Mouse (Mus musculus): Measurements from ENCODE around the gene Psd4. TPM values are rescaled to one million over a fixed set of nuclear protein-coding genes. Genes with fewer than 3 reads are reported as not detected.

The Psd4 gene
- total and polyA plus RNA-seq, 3 experiments: 54.8 to 66.8 (median 55.0) TPM

- TF ChIP-seq MYC (IDR thresholded peaks at IDR 0.05; ENCODE audit: low read depth, low read length) (no peak; the same call in 1 of the 2 replicates), MXI1 (IDR thresholded peaks at IDR 0.05; ENCODE audit: low read depth, low read length) (peak; percentile 74), GABPA (IDR thresholded peaks at IDR 0.05; ENCODE audit: insufficient replicate concordance, low read depth, low read length) (no peak), NRF1 (IDR thresholded peaks at IDR 0.05; ENCODE audit: low read depth, low read length) (0 out of 2 replicates have a peak, but pooled peaks have one; percentile 16), CHD2 (IDR thresholded peaks at IDR 0.05; ENCODE audit: low read length) (peak; percentile 48; the same call in 1 of the 2 replicates), JUND (conservative IDR thresholded peaks at IDR 0.05; ENCODE audit: low read depth, low read length) (0 out of 2 replicates have a peak, but pooled peaks have one; percentile 13), MAFK (IDR thresholded peaks at IDR 0.05; ENCODE audit: insufficient replicate concordance, low read length) (0 out of 2 replicates have a peak, but pooled peaks have one; percentile 20), RCOR1 (conservative IDR thresholded peaks at IDR 0.05; ENCODE audit: low read depth, low read length) (no peak), MAX (IDR thresholded peaks at IDR 0.05; ENCODE audit: low read length) (no peak; the same call in 1 of the 2 replicates), ZC3H11A (IDR thresholded peaks at IDR 0.05; ENCODE audit: low read depth, low read length) (no peak), ETS1 (conservative IDR thresholded peaks at IDR 0.05; ENCODE audit: low read depth, low read length) (peak; percentile 91), POLR2A (IDR thresholded peaks at IDR 0.05; ENCODE audit: low read depth, low read length) (peak; percentile 42; the same call in 1 of the 2 replicates), SMC3 (IDR thresholded peaks at IDR 0.05; ENCODE audit: low read depth, low read length) (no peak), MEF2A (IDR thresholded peaks at IDR 0.05; ENCODE audit: borderline replicate concordance, low read depth, low read length) (peak; percentile 59), PAX5 (IDR thresholded peaks at IDR 0.05; ENCODE audit: low read length) (no peak), TBP (conservative IDR thresholded peaks at IDR 0.05; ENCODE audit: low read depth, low read length) (peak; percentile 81; the same call in 1 of the 2 replicates), IRF4 (IDR thresholded peaks at IDR 0.05; ENCODE audit: low read depth, low read length) (peak; percentile 75), MAZ (IDR thresholded peaks at IDR 0.05; ENCODE audit: low read depth, low read length) (0 out of 2 replicates have a peak, but pooled peaks have one; percentile 18), NELFE (IDR thresholded peaks at IDR 0.05; ENCODE audit: low read depth, low read length) (0 out of 2 replicates have a peak, but pooled peaks have one; percentile 35), E2F4 (IDR thresholded peaks at IDR 0.05; ENCODE audit: insufficient replicate concordance, low read depth, low read length) (no peak), EP300 (IDR thresholded peaks at IDR 0.05; ENCODE audit: low read length) (peak; percentile 52)
Observed at GRCm38 (mm10) chr2:24387361-24388283, 20.2 kb downstream of the Psd4 start (continued).

DNA sequence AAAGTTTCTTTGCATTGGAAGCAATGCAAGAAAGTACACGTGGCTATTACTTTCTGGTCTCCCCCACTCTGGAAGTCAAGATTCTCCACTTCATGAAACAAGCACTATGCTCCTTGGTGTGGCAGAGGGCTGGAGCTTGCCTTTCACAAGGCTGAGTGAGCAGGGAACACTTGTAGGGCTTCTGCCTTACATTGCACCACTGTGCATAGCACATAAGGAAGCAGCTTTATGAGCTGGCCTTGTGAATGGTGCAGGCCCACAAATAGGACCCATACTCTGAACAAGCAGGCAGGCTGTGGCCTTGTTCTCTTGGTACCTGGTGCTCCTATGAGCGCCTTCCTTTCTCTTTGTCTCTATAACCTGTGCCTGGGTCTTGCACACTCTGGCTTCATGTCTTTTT, 25.9 kb downstream of the Psd4 start:
- H3K27me3 ChIP-seq (replicated peaks): no peaks in the 10 kb centered on the region
- H3K27ac ChIP-seq (ENCODE audit: insufficient read depth, low read depth): no peak overlapping the region
- H3K9ac ChIP-seq (ENCODE audit: insufficient read depth, low read depth): no peak overlapping the region
- peaks cover 71 to 97% of the 10 kb centered on the region in 2 experiments for H3K36me3 ChIP-seq (replicated peaks in 1 of 2; ENCODE audit: control insufficient read depth in 1 of 2, insufficient read depth in 1 of 2, low read length in 1 of 2)
- no peak overlapping the region for H3K4me3 ChIP-seq (replicated peaks in 1 of 3; ENCODE audit: low read depth in 2 of 3, low read length in 2 of 3, poor library complexity in 1 of 3)
- no peak for DNase-seq (ENCODE audit: extremely low read depth)
- peaks cover 64% of the 10 kb centered on the region for H3K79me2 ChIP-seq (replicated peaks; ENCODE audit: control insufficient read depth, extremely low read depth, insufficient read depth, poor library complexity, severe bottlenecking)
- H3K4me1 ChIP-seq (ENCODE audit: control insufficient read depth in 1 of 2, insufficient read depth in 2 of 2): peaks cover 3 to 53% of the 10 kb centered on the region in 2 experiments; a peak in 3 of 4 replicates
- in situ Hi-C loops (cut with MboI; ENCODE audit: low pct_ligation_motif_present, low pct_unique_long_range_greater_than_20kb, low sequenced_read_pairs) (no loop called here), dilution Hi-C loops (cut with MboI; ENCODE audit: extremely low pct_ligation_motif_present, extremely low pct_unique_long_range_greater_than_20kb, low sequenced_read_pairs) (no loop called here)
- no peak for TF ChIP-seq EP300 (IDR thresholded peaks at IDR 0.05; ENCODE audit: low read length)
- no peaks in the 10 kb centered on the region for H3K9me3 ChIP-seq (replicated peaks; ENCODE audit: low read length)
- no peak overlapping the region for H3K4me2 ChIP-seq (ENCODE audit: insufficient read depth, low read depth, poor library complexity, severe bottlenecking)

All from CH12.LX (cell line).